Comparison of ENCODE assay signal across 14 mouse cellular contexts in the genomic region with DNA sequence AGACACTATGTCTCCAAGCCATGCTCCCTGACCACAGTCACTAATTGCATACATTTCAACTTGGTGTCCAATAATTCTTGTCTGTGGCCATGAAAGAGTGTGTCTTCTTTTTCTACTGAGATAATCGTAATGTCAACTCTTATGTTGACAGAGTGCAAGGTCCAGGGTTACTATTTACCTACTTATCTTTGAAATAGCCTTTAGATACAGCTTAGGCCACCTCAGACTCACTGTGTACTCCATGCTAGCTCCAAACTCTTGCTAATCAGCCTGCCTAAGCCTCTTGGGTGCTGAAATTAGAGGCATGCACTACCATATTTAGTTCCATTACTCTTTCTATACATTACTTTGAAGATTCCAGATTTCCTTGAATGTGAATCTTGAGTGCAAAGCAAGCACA.
"Had no signal": no experiment of that assay in that cellular context is flagged by ENCODE, and none has a peak within 500 bp of the region (broad histone marks: within the 10 kb centered on the region; RNA-seq: fewer than 3 reads in every experiment).

No protein-coding gene starts in this region.

- DNase-seq: lung, adult 18-20 months; lung, embryonic 14.5 days; lung, postnatal 10 days; lung, postnatal 4 days; right cerebral cortex, postnatal 14 days; right cerebral cortex, postnatal 4 days; spleen, adult 18-20 months; thymus, adult 2 months; thymus, postnatal 25 days; thymus, postnatal 4 days had no signal

- H3K4me2 ChIP-seq: lung, embryonic 14.5 days; midbrain, embryonic 12.5 days; midbrain, embryonic 15.5 days; neural tube, embryonic 12.5 days had no signal

- ATAC-seq: midbrain, embryonic 15.5 days had no signal

- H3K9me3 ChIP-seq: midbrain, embryonic 15.5 days; neural tube, embryonic 12.5 days had no signal

- H3K27ac ChIP-seq: midbrain, embryonic 10.5 days; midbrain, embryonic 12.5 days; midbrain, embryonic 15.5 days; neural tube, embryonic 12.5 days had no signal

- H3K27me3 ChIP-seq: midbrain, embryonic 12.5 days; midbrain, embryonic 15.5 days; neural tube, embryonic 12.5 days had no signal

- H3K4me3 ChIP-seq: midbrain, embryonic 10.5 days; midbrain, embryonic 12.5 days; midbrain, embryonic 15.5 days; neural tube, embryonic 12.5 days had no signal

- H3K9ac ChIP-seq: lung, embryonic 14.5 days; midbrain, embryonic 12.5 days; midbrain, embryonic 15.5 days; neural tube, embryonic 12.5 days had no signal

- H3K4me1 ChIP-seq: midbrain, embryonic 15.5 days had no signal

- H3K36me3 ChIP-seq: midbrain, embryonic 10.5 days; midbrain, embryonic 12.5 days; midbrain, embryonic 15.5 days; neural tube, embryonic 12.5 days had no signal
